Mouse (Mus musculus): ENCODE results near the gene Ugcg. TPM values are rescaled to one million over a fixed set of nuclear protein-coding genes. Genes with fewer than 3 reads are reported as not detected.
"Not testable (repeated sequence)": the region's sequence is repeated elsewhere in the genome, so short reads cannot be mapped to it uniquely, and the experiment has no call there.

Gene Ugcg
- polyA plus RNA-seq, 1 experiment from 2014 or later: 10.4 TPM

DNA sequence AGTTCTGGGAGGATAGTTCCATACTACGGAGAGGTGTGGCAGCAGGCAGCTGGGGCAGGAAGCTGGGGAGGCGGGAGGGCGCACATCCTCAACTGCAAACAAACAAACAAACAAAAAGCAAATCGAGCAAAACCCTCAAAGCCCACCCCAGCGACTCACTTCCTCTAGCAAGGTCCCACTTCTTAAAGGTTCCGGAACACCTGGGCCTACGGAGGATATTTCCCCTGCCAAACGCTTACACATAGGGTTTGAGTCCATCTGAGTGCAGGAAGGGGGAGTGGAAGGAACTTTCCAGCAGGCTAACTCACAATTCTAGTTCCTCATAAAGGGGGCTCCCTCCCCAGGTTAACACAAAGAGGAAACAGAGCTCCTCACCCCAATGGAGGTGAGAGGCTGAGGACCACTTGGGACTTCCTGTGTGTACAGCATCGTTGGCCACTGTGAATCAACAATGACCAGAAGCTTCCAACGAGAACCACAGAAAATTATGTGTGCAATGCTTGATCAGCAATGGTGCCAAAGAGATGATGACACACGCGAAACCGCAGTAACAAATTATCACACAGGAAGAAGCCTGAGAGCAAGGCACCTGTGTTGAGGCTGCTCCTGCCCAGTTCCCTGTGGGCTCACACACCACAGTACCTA lies 71.9 kb downstream of the Ugcg start:
- no peak for ATAC-seq (ENCODE audit: insufficient number of reproducible peaks, low FRiP score, low TSS enrichment, low read depth)
- WGBS: 81% methylated on average over 13 of the region's 13 CpGs
- Histone ChIP-seq H3K4me2 (replicated peaks) (no peak overlapping the region), H3K9me3 (replicated peaks) (no peaks in the 10 kb centered on the region), H3K36me3 (no peaks in the 10 kb centered on the region), H3K9ac (no peak overlapping the region), H3K4me3 (replicated peaks) (no peak overlapping the region), H3K27me3 (no peaks in the 10 kb centered on the region), H3K27ac (replicated peaks) (no peak overlapping the region), H3K4me1 (no peaks in the 10 kb centered on the region)

DNA sequence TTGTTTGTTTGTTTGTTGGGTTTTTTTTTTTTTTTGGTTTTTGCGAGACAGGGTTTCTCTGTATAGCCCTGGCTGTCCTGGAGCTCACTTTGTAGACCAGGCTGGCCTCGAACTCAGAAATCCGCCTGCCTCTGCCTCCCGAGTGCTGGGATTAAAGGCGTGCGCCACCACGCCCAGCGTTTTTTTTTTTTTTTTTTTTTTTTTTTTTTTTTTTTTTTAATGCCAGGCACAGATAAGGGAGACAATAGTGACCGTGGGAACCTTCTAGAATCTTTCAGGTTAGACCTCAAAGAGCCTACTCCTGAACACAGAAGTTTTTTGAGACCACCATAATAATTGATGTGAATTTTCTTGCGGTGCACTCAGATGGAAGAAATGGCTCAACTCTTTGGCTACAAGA lies 72.5 kb downstream of the Ugcg start:
- not testable (repeated sequence) for H3K9ac ChIP-seq; H3K4me1 ChIP-seq; H3K27ac ChIP-seq (replicated peaks); H3K4me2 ChIP-seq (replicated peaks); H3K27me3 ChIP-seq; H3K36me3 ChIP-seq; H3K9me3 ChIP-seq (replicated peaks); H3K4me3 ChIP-seq (replicated peaks); ATAC-seq (ENCODE audit: insufficient number of reproducible peaks, low FRiP score, low TSS enrichment, low read depth)
- WGBS: 92% methylated on average over 5 of the region's 10 CpGs

DNA sequence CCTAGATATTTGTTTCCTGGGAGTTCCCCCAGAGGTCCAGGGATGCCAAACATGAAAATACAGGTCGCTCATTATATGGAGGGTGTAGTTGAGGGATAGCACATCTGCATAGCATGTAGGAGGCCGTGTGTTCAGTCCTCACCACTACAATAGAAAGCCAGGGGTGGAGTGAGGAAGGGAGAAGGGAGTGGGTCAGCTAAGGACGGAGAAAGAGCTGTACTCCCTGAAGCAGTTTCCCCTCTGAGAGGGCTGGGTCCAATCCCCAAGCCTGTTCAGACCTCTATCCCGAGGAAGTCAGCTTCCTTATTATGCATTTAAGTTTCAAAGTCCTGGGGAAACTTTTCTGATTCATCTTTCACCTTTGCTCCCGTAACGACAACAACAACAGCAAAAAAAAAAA lies 73.1 kb downstream of the Ugcg start:
- H3K27me3 ChIP-seq: no peaks in the 10 kb centered on the region
- 69% methylated on average over 6 of the region's 6 CpGs for WGBS
- no peaks in the 10 kb centered on the region for H3K36me3 ChIP-seq
- no peaks in the 10 kb centered on the region for H3K4me1 ChIP-seq
- H3K9me3 ChIP-seq (replicated peaks): no peaks in the 10 kb centered on the region
- ATAC-seq (ENCODE audit: insufficient number of reproducible peaks, low FRiP score, low TSS enrichment, low read depth): no peak
- no peak overlapping the region for H3K4me3 ChIP-seq (replicated peaks)
- H3K4me2 ChIP-seq (replicated peaks): no peak overlapping the region
- no peak overlapping the region for H3K27ac ChIP-seq (replicated peaks)
- no peak overlapping the region for H3K9ac ChIP-seq

DNA sequence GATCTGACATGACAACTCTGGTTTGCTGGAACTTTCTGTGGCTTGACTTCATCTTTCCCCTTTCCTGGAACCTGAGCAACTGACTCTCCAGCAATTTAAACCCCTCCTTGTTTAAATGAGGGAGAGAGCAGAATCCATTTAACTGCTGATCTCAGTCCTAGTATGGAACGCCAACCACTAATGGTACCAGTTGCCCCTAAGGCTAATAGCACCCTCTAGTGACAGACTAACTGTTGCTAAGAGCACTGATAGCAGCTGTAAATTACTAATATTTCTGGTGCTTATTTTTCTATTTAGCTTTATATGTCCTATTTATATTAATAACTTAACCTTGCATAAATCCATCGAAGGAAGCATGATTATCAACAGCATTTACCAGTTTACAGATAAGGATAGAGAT lies 74.4 kb downstream of the Ugcg start:
- no peak overlapping the region for H3K27ac ChIP-seq (replicated peaks)
- 89% methylated on average over 2 of the region's 2 CpGs for WGBS
- H3K4me1 ChIP-seq: no peaks in the 10 kb centered on the region
- no peak overlapping the region for H3K9ac ChIP-seq
- H3K4me2 ChIP-seq (replicated peaks): no peak overlapping the region
- H3K9me3 ChIP-seq (replicated peaks): no peaks in the 10 kb centered on the region
- H3K4me3 ChIP-seq (replicated peaks): no peak overlapping the region
- H3K36me3 ChIP-seq: no peaks in the 10 kb centered on the region
- H3K27me3 ChIP-seq: no peaks in the 10 kb centered on the region
- ATAC-seq (ENCODE audit: insufficient number of reproducible peaks, low FRiP score, low TSS enrichment, low read depth): no peak

DNA sequence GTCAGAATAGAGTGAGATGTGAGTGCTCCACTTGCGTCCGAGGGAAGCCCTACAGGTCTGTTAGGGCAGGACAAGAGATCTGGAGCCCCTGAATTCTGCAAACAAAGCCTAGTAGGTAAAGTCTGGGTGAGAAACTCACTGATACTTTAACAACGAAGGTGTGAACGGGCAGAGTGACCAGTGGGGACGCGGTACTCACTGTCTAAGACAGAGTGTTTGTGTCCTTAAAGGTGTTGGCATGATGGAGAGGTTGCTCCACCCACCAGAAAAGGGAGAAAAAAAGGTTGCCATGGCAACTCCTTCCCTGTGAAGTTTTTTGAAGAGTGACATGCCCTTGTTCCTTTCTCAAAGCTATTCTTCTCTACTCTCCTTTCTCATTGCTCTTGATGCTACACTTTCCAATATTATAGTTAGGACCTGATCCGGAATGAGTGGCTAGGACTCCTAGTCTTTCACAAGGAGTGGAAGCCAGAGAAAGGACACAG lies 75.6 kb downstream of the Ugcg start:
- ATAC-seq (ENCODE audit: insufficient number of reproducible peaks, low FRiP score, low TSS enrichment, low read depth): no peak
- Histone ChIP-seq H3K36me3 (no peaks in the 10 kb centered on the region), H3K27ac (replicated peaks) (no peak overlapping the region), H3K4me1 (no peaks in the 10 kb centered on the region), H3K9me3 (replicated peaks) (no peaks in the 10 kb centered on the region), H3K4me3 (replicated peaks) (no peak overlapping the region), H3K27me3 (no peaks in the 10 kb centered on the region), H3K9ac (no peak overlapping the region), H3K4me2 (replicated peaks) (no peak overlapping the region)
- WGBS: 94% methylated on average over 7 of the region's 7 CpGs

DNA sequence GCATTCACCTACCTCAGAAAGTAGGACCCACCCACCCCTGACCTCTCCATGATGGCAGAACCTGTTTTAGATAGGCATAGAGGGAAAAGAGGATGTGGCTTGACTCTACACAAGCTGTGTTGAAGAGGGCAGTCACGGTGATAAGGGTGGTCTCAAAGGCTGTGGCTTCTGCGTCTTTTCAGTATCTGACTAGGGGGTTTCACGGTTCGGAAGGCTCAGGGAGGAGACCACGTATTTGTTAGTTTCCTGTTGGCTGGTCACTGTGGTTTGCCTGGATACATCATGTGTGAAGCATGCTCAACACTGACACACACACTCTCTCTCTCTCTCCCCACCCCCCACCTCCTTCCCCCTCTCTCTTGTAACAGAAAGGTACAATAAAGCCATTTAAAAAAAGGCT lies 76.1 kb downstream of the Ugcg start:
- no peak overlapping the region for H3K9ac ChIP-seq
- no peak for ATAC-seq (ENCODE audit: insufficient number of reproducible peaks, low FRiP score, low TSS enrichment, low read depth)
- no peaks in the 10 kb centered on the region for H3K27me3 ChIP-seq
- H3K27ac ChIP-seq (replicated peaks): no peak overlapping the region
- H3K4me3 ChIP-seq (replicated peaks): no peak overlapping the region
- H3K36me3 ChIP-seq: no peaks in the 10 kb centered on the region
- no peaks in the 10 kb centered on the region for H3K9me3 ChIP-seq (replicated peaks)
- H3K4me1 ChIP-seq: no peaks in the 10 kb centered on the region
- 87% methylated on average over 5 of the region's 5 CpGs for WGBS
- H3K4me2 ChIP-seq (replicated peaks): no peak overlapping the region

DNA sequence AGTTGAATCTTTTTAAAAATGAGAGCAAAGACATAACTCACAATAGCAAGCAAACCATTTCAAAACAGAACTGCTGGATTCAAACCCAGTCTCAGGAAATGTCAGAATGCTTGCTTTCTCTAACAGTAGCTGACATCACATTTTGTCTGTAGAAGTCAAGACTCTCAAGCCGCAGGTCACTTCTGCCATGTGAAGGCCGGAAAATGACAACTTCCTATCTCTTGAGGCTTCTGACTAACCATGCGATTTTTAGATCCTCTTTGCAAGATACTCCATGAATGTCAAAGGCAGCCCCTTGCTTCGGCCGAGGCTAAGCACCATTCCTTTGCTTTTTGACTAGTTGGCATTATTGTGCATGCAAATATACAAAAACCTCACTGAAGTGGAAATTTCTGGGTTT lies 76.6 kb downstream of the Ugcg start:
- no peak for ATAC-seq (ENCODE audit: insufficient number of reproducible peaks, low FRiP score, low TSS enrichment, low read depth)
- Histone ChIP-seq H3K4me2 (replicated peaks) (no peak overlapping the region), H3K9me3 (replicated peaks) (no peaks in the 10 kb centered on the region), H3K4me3 (replicated peaks) (no peak overlapping the region), H3K27ac (replicated peaks) (no peak overlapping the region), H3K27me3 (no peaks in the 10 kb centered on the region), H3K9ac (no peak overlapping the region), H3K36me3 (no peaks in the 10 kb centered on the region), H3K4me1 (no peaks in the 10 kb centered on the region)
- WGBS: 86% methylated on average over 5 of the region's 5 CpGs

Other genes with a start within 250 kb of the Ugcg start
- 0.74 and 0.80 TPM in 2 replicates for gene Zkscan16, start 245.6 kb upstream of the Ugcg start, polyA plus RNA-seq (2015; fragmentation: Nextera tagmentation; extraction: Ambion mirVana)
- gene Ptgr1, start 202.1 kb upstream of the Ugcg start, polyA plus RNA-seq (2015; fragmentation: Nextera tagmentation; extraction: Ambion mirVana): 28.1 and 29.3 TPM in 2 replicates
- gene Dnajc25, start 194.2 kb upstream of the Ugcg start, polyA plus RNA-seq (2015; fragmentation: Nextera tagmentation; extraction: Ambion mirVana): 14.2 and 16.2 TPM in 2 replicates
- 17.7 and 23.8 TPM in 2 replicates for gene Gm20503, start 186.0 kb upstream of the Ugcg start, polyA plus RNA-seq (2015; fragmentation: Nextera tagmentation; extraction: Ambion mirVana)
- gene Gng10, start 154.2 kb upstream of the Ugcg start, polyA plus RNA-seq (2015; fragmentation: Nextera tagmentation; extraction: Ambion mirVana): 121 and 132 TPM in 2 replicates
- not detected in 2 replicates for gene AI481877, start 50.3 kb upstream of the Ugcg start, polyA plus RNA-seq (2015; fragmentation: Nextera tagmentation; extraction: Ambion mirVana)
- 3.7 and 4.4 TPM in 2 replicates for gene Susd1, start 249.4 kb downstream of the Ugcg start, polyA plus RNA-seq (2015; fragmentation: Nextera tagmentation; extraction: Ambion mirVana)